Mouse (Mus musculus): ENCODE measurements around the gene Mpp2. TPM values are rescaled to one million over a fixed set of nuclear protein-coding genes. Genes with fewer than 3 reads are reported as not detected.

Mpp2 gene
- polyA plus RNA-seq, 1 experiment = 4.9 TPM

- H3K27me3 ChIP-seq (replicated peaks; ENCODE audit: control insufficient read depth, insufficient read depth, low read length) = no peaks in the 10 kb centered on the region
- H3K4me3 ChIP-seq (ENCODE audit: insufficient read depth, low read depth, low read length) = no peak overlapping the region
- 96% methylated on average over 7 of the region's 7 CpGs for WGBS
- no peaks in the 10 kb centered on the region for H3K36me3 ChIP-seq (ENCODE audit: control insufficient read depth, insufficient read depth, low read length)
- no peak overlapping the region for H3K27ac ChIP-seq (ENCODE audit: insufficient read depth, low read depth, low read length)
- H3K4me1 ChIP-seq (ENCODE audit: control insufficient read depth, insufficient read depth, low read length) = peaks cover 3% of the 10 kb centered on the region; the same call in 1 of the 2 replicates
- no peak for DNase-seq
- TF ChIP-seq POLR2A (IDR thresholded peaks at IDR 0.05; ENCODE audit: low read depth, low read length) (no peak), CTCF (conservative IDR thresholded peaks at IDR 0.05; ENCODE audit: insufficient read depth, insufficient read length, low read depth, low read length) (no peak)
Measured at GRCm38 (mm10) chr11:102036336-102036735, 52.0 kb downstream of the Mpp2 start.

GRCm38 (mm10) chr11:102035456-102035960, 52.8 kb downstream of the Mpp2 start:
- Histone ChIP-seq H3K27ac (ENCODE audit: insufficient read depth, low read depth, low read length) (no peak overlapping the region), H3K36me3 (ENCODE audit: control insufficient read depth, insufficient read depth, low read length) (no peaks in the 10 kb centered on the region), H3K4me3 (ENCODE audit: insufficient read depth, low read depth, low read length) (no peak overlapping the region), H3K4me1 (ENCODE audit: control insufficient read depth, insufficient read depth, low read length) (peaks cover 3% of the 10 kb centered on the region; the same call in 1 of the 2 replicates), H3K27me3 (replicated peaks; ENCODE audit: control insufficient read depth, insufficient read depth, low read length) (no peaks in the 10 kb centered on the region)
- no peak for TF ChIP-seq POLR2A (IDR thresholded peaks at IDR 0.05; ENCODE audit: low read depth, low read length)
- no peak for TF ChIP-seq CTCF (conservative IDR thresholded peaks at IDR 0.05; ENCODE audit: insufficient read depth, insufficient read length, low read depth, low read length)
- 87% methylated on average over 5 of the region's 5 CpGs for WGBS
- no peak for DNase-seq

- Histone ChIP-seq H3K36me3 (ENCODE audit: control insufficient read depth, insufficient read depth, low read length) (no peaks in the 10 kb centered on the region), H3K27me3 (replicated peaks; ENCODE audit: control insufficient read depth, insufficient read depth, low read length) (no peaks in the 10 kb centered on the region), H3K27ac (ENCODE audit: insufficient read depth, low read depth, low read length) (no peak overlapping the region), H3K4me3 (ENCODE audit: insufficient read depth, low read depth, low read length) (no peak overlapping the region), H3K4me1 (ENCODE audit: control insufficient read depth, insufficient read depth, low read length) (peaks cover 3% of the 10 kb centered on the region; the same call in 1 of the 2 replicates)
- 70% methylated on average over 8 of the region's 8 CpGs for WGBS
- DNase-seq = no peak
- TF ChIP-seq POLR2A (IDR thresholded peaks at IDR 0.05; ENCODE audit: low read depth, low read length) (no peak), CTCF (conservative IDR thresholded peaks at IDR 0.05; ENCODE audit: insufficient read depth, insufficient read length, low read depth, low read length) (no peak)
Measured at GRCm38 (mm10) chr11:102034887-102035286, 53.4 kb downstream of the Mpp2 start.

GRCm38 (mm10) chr11:102033055-102033591, 55.2 kb downstream of the Mpp2 start:
- DNase-seq = no peak
- Histone ChIP-seq H3K4me3 (ENCODE audit: insufficient read depth, low read depth, low read length) (no peak overlapping the region), H3K36me3 (ENCODE audit: control insufficient read depth, insufficient read depth, low read length) (no peaks in the 10 kb centered on the region), H3K27me3 (replicated peaks; ENCODE audit: control insufficient read depth, insufficient read depth, low read length) (no peaks in the 10 kb centered on the region), H3K27ac (ENCODE audit: insufficient read depth, low read depth, low read length) (no peak overlapping the region), H3K4me1 (ENCODE audit: control insufficient read depth, insufficient read depth, low read length) (no peaks in the 10 kb centered on the region)
- TF ChIP-seq CTCF (conservative IDR thresholded peaks at IDR 0.05; ENCODE audit: insufficient read depth, insufficient read length, low read depth, low read length) (no peak), POLR2A (IDR thresholded peaks at IDR 0.05; ENCODE audit: low read depth, low read length) (no peak)
- 87% methylated on average over 12 of the region's 12 CpGs for WGBS

- Histone ChIP-seq H3K4me1 (ENCODE audit: control insufficient read depth, insufficient read depth, low read length) (no peaks in the 10 kb centered on the region), H3K27ac (ENCODE audit: insufficient read depth, low read depth, low read length) (no peak overlapping the region), H3K4me3 (ENCODE audit: insufficient read depth, low read depth, low read length) (no peak overlapping the region), H3K36me3 (ENCODE audit: control insufficient read depth, insufficient read depth, low read length) (no peaks in the 10 kb centered on the region), H3K27me3 (replicated peaks; ENCODE audit: control insufficient read depth, insufficient read depth, low read length) (no peaks in the 10 kb centered on the region)
- no peak for TF ChIP-seq POLR2A (IDR thresholded peaks at IDR 0.05; ENCODE audit: low read depth, low read length)
- TF ChIP-seq CTCF (conservative IDR thresholded peaks at IDR 0.05; ENCODE audit: insufficient read depth, insufficient read length, low read depth, low read length) = no peak
- no peak for DNase-seq
- WGBS = 61% methylated on average over 7 of the region's 7 CpGs
Measured at GRCm38 (mm10) chr11:102031149-102031548, 57.2 kb downstream of the Mpp2 start.

GRCm38 (mm10) chr11:102029966-102030365, 58.3 kb downstream of the Mpp2 start:
- Histone ChIP-seq H3K4me1 (ENCODE audit: control insufficient read depth, insufficient read depth, low read length) (no peaks in the 10 kb centered on the region), H3K27ac (ENCODE audit: insufficient read depth, low read depth, low read length) (no peak overlapping the region), H3K27me3 (replicated peaks; ENCODE audit: control insufficient read depth, insufficient read depth, low read length) (no peaks in the 10 kb centered on the region), H3K36me3 (ENCODE audit: control insufficient read depth, insufficient read depth, low read length) (no peaks in the 10 kb centered on the region), H3K4me3 (ENCODE audit: insufficient read depth, low read depth, low read length) (no peak overlapping the region)
- WGBS = 43% methylated on average over 7 of the region's 7 CpGs
- TF ChIP-seq CTCF (conservative IDR thresholded peaks at IDR 0.05; ENCODE audit: insufficient read depth, insufficient read length, low read depth, low read length) (no peak), POLR2A (IDR thresholded peaks at IDR 0.05; ENCODE audit: low read depth, low read length) (no peak)
- no peak for DNase-seq

- no peak overlapping the region for H3K4me3 ChIP-seq (ENCODE audit: insufficient read depth, low read depth, low read length)
Measured at GRCm38 (mm10) chr11:102029304-102029703, 59.0 kb downstream of the Mpp2 start.

More at GRCm38 (mm10) chr11:102029304-102029703, 59.0 kb downstream of the Mpp2 start:
- Histone ChIP-seq H3K27me3 (replicated peaks; ENCODE audit: control insufficient read depth, insufficient read depth, low read length) (no peaks in the 10 kb centered on the region), H3K36me3 (ENCODE audit: control insufficient read depth, insufficient read depth, low read length) (no peaks in the 10 kb centered on the region), H3K4me1 (ENCODE audit: control insufficient read depth, insufficient read depth, low read length) (no peaks in the 10 kb centered on the region), H3K27ac (ENCODE audit: insufficient read depth, low read depth, low read length) (no peak overlapping the region)
- 84% methylated on average over 4 of the region's 4 CpGs for WGBS
- DNase-seq = no peak
- TF ChIP-seq POLR2A (IDR thresholded peaks at IDR 0.05; ENCODE audit: low read depth, low read length) (no peak), CTCF (conservative IDR thresholded peaks at IDR 0.05; ENCODE audit: insufficient read depth, insufficient read length, low read depth, low read length) (no peak)
